Mouse (Mus musculus) C2C12 (cell line): ENCODE measurements around the gene Mettl27.
"Not testable (repeated sequence)": the region's sequence is repeated elsewhere in the genome, so short reads cannot be mapped to it uniquely, and the experiment has no call there.

Experiments used
- CEBPB ChIP-seq: IDR thresholded peaks from one replicate; pipeline ENCODE4 v1.6.1; 2011; ENCODE audit warnings: low read depth, mild to moderate bottlenecking, control low read depth, moderate library complexity
- CTCF ChIP-seq: IDR thresholded peaks from one replicate; pipeline ENCODE4 v1.5.1; 2011; ENCODE audit not compliant: control insufficient read depth, insufficient read depth, insufficient read length
- MAX ChIP-seq: IDR thresholded peaks from one replicate; pipeline ENCODE4 v1.6.1; 2011; ENCODE audit warnings: mild to moderate bottlenecking, control low read depth
- MYOD1 ChIP-seq: IDR thresholded peaks from one replicate; pipeline ENCODE4 v1.6.1; 2011; ENCODE audit warnings: low read depth; ENCODE audit not compliant: control insufficient read depth, insufficient read length
- USF1 ChIP-seq: IDR thresholded peaks from one replicate; pipeline ENCODE4 v1.6.1; 2011; ENCODE audit warnings: low read depth, mild to moderate bottlenecking, control low read depth, moderate library complexity

DNA sequence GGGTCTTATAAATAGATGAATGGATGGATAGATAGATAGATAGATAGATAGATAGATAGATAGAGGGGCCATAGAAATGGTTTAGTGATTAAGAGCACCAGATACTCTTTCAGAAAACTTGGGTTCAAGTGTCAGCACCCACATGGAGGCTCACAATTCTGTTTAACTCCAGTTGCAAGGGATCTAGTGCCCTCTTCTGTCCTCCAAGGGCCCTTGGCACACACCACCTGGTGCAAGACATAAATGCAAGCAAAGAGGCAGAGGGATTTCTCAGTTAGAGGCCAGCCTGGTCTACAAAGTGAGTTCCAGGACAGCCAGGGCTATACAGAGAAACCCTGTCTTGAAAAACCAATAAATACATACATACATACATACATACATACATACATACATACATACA is 32.5 kb downstream of the Mettl27 start:
- TF ChIP-seq MYOD1, CTCF, USF1, MAX, CEBPB: not testable (repeated sequence)
